Mouse (Mus musculus) ovary, postnatal 36 days (tissue): ENCODE data around the gene Pdx1.

Source experiments
- DNase-seq: peaks from one replicate; pipeline ENCODE4 v3.0.0; 2022; ENCODE audit warnings: low spot score, mixed read lengths

Pdx1 gene

GRCm38 (mm10) chr5:147309786-147310185 lies 40.0 kb downstream of the Pdx1 start:
- DNase-seq = no peak

DNA sequence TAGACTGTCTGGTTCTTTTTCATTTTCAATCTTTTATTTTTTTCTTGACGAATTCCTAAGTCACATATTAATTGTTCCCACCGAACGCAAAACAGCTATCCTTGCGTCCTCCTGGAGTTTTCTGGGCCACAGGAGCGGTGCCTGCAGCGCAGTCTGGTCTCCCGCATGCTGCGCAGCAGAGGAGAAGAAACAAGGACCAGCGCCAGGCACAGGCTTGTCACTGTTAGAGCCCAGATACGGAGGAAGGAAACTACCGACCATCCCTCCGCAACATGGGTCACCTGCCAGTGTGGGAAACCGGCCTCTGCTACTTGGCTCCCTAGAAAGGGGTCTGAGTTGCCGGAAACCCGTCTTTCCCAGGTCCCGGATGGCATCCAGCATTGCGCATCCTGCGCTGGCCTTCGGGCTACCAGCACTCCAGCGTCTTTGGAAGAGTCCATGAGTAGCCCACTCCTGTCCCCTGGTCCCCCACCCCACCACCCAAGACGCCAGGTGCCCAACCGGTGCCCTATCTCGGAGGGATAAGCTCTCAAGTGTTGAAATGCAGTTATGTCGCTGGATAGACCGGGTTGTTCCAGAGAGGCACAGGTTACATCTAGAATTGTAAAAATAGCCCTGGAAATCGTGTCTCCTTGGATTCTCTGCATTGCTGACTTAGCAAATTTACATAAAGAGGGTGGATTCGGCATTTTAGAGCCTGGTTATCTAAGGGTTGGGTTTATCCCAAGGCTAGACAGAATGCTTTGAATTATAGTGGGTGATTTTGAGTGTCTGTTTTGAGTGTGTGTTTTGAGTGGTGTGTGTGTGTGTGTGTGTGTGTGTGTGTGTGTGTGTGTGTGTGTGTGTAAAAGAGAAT lies 43.3 kb downstream of the Pdx1 start:
- no peak for DNase-seq

DNA sequence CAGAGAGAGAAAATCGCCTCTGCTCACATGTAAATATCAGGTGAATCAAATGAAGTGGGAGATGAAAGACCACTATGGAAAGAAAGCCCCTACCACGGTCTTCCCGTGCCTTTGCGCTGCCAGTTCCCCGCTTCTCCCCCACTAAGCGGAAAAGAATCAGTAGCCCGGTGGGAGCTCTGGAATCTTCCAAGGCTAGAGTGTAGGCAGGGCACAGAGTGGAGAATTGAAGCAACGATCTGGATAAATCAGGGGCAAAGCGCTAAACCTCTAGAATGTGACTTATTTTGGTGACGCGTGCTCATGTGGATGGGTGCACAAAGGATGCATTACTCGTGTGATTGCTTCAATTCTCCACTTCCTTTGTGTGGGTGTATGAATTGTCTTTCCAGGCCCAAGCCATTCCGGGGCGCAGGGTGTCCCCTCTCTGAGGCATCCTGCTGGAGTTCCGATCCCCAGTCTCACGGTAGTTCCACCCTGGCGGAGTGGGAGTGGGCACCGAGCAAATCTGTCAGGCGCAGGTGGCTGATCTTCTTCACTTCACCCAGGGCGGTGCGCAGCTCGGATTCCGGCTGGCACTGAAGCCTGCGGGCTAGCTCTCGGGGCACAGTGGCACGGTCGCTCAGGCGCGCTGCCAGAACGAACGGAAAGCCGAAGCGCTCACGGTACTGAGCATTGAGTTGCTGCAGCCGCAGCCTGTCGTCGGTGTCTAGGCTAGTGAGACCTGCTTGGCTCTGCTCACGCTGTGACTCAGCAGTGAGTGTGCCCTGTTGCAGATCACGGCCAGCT lies 45.1 kb downstream of the Pdx1 start:
- DNase-seq = no peak

GRCm38 (mm10) chr5:147315432-147316075 lies 45.8 kb downstream of the Pdx1 start:
- DNase-seq = no peak

DNA sequence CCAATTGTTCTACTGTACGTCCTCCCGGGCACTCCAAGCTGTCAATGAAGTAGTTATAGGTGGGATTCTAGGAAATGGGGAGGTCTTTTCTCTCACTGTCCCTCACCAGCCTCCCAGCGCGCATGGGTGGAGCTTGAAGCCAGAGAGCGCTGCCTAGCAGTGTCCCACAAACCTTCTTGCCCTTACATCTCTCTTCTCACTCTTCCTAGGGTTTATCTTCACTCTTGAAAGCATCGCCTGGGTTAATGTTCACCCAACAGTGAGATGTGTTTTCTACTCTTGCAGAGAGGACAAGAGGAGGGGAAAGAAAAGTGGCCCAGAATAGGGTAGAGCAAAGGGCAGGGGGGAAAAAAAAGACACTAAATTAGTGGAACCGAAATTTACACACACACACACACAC lies 47.6 kb downstream of the Pdx1 start:
- no peak for DNase-seq

- no peak for DNase-seq
Measured at GRCm38 (mm10) chr5:147317991-147318390, 48.2 kb downstream of the Pdx1 start.

GRCm38 (mm10) chr5:147319653-147320052 lies 49.9 kb downstream of the Pdx1 start:
- DNase-seq = no peak

DNA sequence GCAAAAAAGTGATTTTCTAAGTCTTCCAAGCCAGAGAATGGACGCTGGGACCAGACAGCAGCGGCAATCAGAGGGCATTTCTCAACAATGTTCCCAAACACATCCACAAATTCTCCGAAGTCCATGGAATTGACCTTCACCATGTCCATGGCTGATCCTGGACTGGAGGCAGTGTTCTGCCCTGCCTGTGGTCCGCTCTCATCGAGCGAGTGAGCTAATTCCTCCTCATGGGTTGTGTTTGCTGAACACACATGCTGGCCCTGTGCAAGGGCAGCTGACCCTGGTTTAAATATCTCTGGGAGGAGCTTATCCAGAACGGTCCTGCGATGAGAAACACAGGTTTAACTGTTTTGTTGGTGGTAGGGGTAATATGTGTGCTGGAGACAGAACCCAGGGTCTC lies 52.4 kb downstream of the Pdx1 start, which contains the start of gene Urad:
Urad (minus strand) TSS at position 258 of the 400 bp plus-strand sequence.
- DNase-seq = no peak

DNA sequence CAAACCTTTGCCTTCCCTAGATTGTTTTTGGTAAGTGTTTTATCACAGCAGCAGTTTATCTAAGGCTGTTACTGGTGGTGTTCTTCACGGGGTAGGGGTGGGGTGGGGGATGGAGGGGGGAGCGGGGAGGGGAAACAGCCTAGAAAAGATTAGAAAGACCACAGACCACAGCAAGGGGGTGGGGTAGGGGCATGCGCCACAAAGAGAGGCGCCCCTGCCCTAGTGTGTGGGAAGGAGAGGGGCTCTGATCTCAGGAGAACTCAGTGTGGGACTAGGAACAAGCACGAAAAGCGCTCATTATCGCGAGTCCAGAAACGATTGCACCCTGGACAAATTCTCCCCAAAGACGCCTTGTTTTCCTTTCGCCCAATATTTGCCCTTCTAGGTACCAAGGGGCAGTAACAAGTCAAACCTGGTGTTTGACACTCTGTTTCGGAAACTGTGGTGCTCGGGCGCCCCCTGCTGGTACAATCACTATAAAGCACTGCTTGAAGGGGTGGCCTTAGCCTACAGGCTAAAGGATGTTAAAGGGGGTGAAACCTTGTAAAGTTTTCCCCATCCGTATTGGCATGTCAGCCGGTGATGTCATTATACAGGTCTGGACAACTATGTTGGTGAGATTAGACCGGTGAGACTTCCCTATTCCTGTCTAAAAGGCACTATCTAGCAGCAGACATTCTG lies 53.6 kb downstream of the Pdx1 start:
- DNase-seq = peak; percentile 67
